Mouse (Mus musculus): Measurements from ENCODE around the gene Foxk1.
A peak's percentile ranks its signal among the peaks of the same experiment; 100 is the strongest.

Gene Foxk1

GRCm38 (mm10) chr5:142400981-142401640, at the start of gene Foxk1:
Gene Foxk1, plus strand, starts transcription at chr5:142401497.
- peak; percentile 94 to 98 for DNase-seq (ENCODE audit: inconsistent age in 2 of 2, low spot score in 1 of 2)

- DNase-seq (ENCODE audit: inconsistent age in 2 of 2, low spot score in 1 of 2): peak in 1 of 2 experiments; percentile 58
Measured at GRCm38 (mm10) chr5:142352336-142352892, 48.9 kb upstream of the Foxk1 start.

GRCm38 (mm10) chr5:142355144-142355543, 46.2 kb upstream of the Foxk1 start:
- DNase-seq (ENCODE audit: inconsistent age in 2 of 2, low spot score in 1 of 2): peak; percentile 86 to 93

- no peak for DNase-seq (ENCODE audit: inconsistent age in 2 of 2, low spot score in 1 of 2)
Measured at GRCm38 (mm10) chr5:142361166-142361565, 40.1 kb upstream of the Foxk1 start.

GRCm38 (mm10) chr5:142362894-142363293, 38.4 kb upstream of the Foxk1 start:
- DNase-seq (ENCODE audit: inconsistent age in 2 of 2, low spot score in 1 of 2): peak in 1 of 2 experiments; percentile 75

GRCm38 (mm10) chr5:142364095-142364494, 37.2 kb upstream of the Foxk1 start:
- no peak for DNase-seq (ENCODE audit: inconsistent age in 2 of 2, low spot score in 1 of 2)

GRCm38 (mm10) chr5:142367085-142368081, 33.9 kb upstream of the Foxk1 start:
- DNase-seq (ENCODE audit: inconsistent age in 2 of 2, low spot score in 1 of 2): peak; percentile 99 to 100

- no peak for DNase-seq (ENCODE audit: inconsistent age in 2 of 2, low spot score in 1 of 2)
Measured at GRCm38 (mm10) chr5:142368122-142368521, 33.2 kb upstream of the Foxk1 start.

GRCm38 (mm10) chr5:142370406-142371171, 30.7 kb upstream of the Foxk1 start:
- no peak for DNase-seq (ENCODE audit: inconsistent age in 2 of 2, low spot score in 1 of 2)

- no peak for DNase-seq (ENCODE audit: inconsistent age in 2 of 2, low spot score in 1 of 2)
Measured at GRCm38 (mm10) chr5:142371172-142372155, 29.8 kb upstream of the Foxk1 start.

- DNase-seq (ENCODE audit: inconsistent age in 2 of 2, low spot score in 1 of 2): no peak
Measured at GRCm38 (mm10) chr5:142372207-142372606, 29.1 kb upstream of the Foxk1 start.

- DNase-seq (ENCODE audit: inconsistent age in 2 of 2, low spot score in 1 of 2): no peak
Measured at GRCm38 (mm10) chr5:142374343-142374742, 27.0 kb upstream of the Foxk1 start.

- DNase-seq (ENCODE audit: inconsistent age in 2 of 2, low spot score in 1 of 2): no peak
Measured at GRCm38 (mm10) chr5:142375641-142376040, 25.7 kb upstream of the Foxk1 start.

- DNase-seq (ENCODE audit: inconsistent age in 2 of 2, low spot score in 1 of 2): no peak
Measured at GRCm38 (mm10) chr5:142376071-142376470, 25.2 kb upstream of the Foxk1 start.

GRCm38 (mm10) chr5:142378068-142378467, 23.2 kb upstream of the Foxk1 start:
- DNase-seq (ENCODE audit: inconsistent age in 2 of 2, low spot score in 1 of 2): no peak

- DNase-seq (ENCODE audit: inconsistent age in 2 of 2, low spot score in 1 of 2): peak in 1 of 2 experiments; percentile 34
Measured at GRCm38 (mm10) chr5:142380491-142380890, 20.8 kb upstream of the Foxk1 start.

GRCm38 (mm10) chr5:142384911-142385660, 16.2 kb upstream of the Foxk1 start:
- DNase-seq (ENCODE audit: inconsistent age in 2 of 2, low spot score in 1 of 2): peak in 1 of 2 experiments; percentile 69

GRCm38 (mm10) chr5:142386329-142386728, 15.0 kb upstream of the Foxk1 start:
- DNase-seq (ENCODE audit: inconsistent age in 2 of 2, low spot score in 1 of 2): no peak
